ENCODE assay signal across 26 mouse cellular contexts in the genomic region with DNA sequence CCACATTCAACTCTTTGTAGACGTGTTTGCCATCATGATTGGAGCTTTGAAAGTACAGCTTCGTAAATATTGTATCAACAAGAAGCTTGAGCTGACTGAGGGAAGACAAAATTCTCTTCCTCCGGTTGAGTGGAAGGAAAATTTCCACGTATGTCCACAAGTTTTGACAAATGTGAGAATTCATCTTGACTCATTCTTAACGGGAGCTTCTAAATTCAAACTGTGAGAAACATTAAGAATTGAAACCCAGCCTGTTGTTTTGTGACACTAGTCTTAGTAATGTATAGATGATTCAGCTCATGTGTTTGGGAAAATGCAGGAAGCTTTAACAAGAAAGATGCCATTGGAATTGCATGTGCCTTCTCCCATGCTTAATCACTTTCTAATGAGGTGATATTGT.
"Had no signal": no experiment of that assay in that cellular context is flagged by ENCODE, and none has a peak within 500 bp of the region (broad histone marks: within the 10 kb centered on the region; RNA-seq: fewer than 3 reads in every experiment).

No protein-coding gene starts in this region.

- H3K27ac ChIP-seq: gastrocnemius, adult 2 months; heart, embryonic 10.5 days; hindbrain, embryonic 10.5 days; hindbrain, embryonic 12.5 days; hindbrain, embryonic 14.5 days; intestine, embryonic 15.5 days; layer of hippocampus, adult 2 months; limb, embryonic 13.5 days; limb, embryonic 15.5 days; liver, embryonic 12.5 days had no signal

- H3K4me3 ChIP-seq: gastrocnemius, adult 2 months; heart, embryonic 10.5 days; heart, embryonic 12.5 days; hindbrain, embryonic 10.5 days; hindbrain, embryonic 12.5 days; intestine, embryonic 15.5 days; layer of hippocampus, adult 2 months; limb, embryonic 13.5 days; limb, embryonic 15.5 days; liver, embryonic 12.5 days had no signal

- H3K4me2 ChIP-seq: heart, embryonic 12.5 days; hindbrain, embryonic 12.5 days; hindbrain, embryonic 14.5 days; intestine, embryonic 15.5 days; limb, embryonic 13.5 days; limb, embryonic 15.5 days; liver, embryonic 12.5 days had no signal

- H3K9ac ChIP-seq: heart, embryonic 12.5 days; hindbrain, embryonic 12.5 days; hindbrain, embryonic 14.5 days; intestine, embryonic 15.5 days; limb, embryonic 13.5 days; limb, embryonic 15.5 days; liver, embryonic 12.5 days had no signal

- H3K9me3 ChIP-seq: heart, embryonic 10.5 days; heart, embryonic 12.5 days; hindbrain, embryonic 10.5 days; hindbrain, embryonic 12.5 days; intestine, embryonic 15.5 days; limb, embryonic 13.5 days; limb, embryonic 15.5 days; liver, embryonic 12.5 days had no signal

- DNase-seq: gastrocnemius, adult 2 months; gastrocnemius, postnatal 10 days; gastrocnemius, postnatal 25 days; heart, adult 18-20 months; heart, postnatal 10 days; heart, postnatal 4 days; kidney, adult 18-20 months; kidney, adult 8-10 months; kidney, postnatal 10 days; kidney, postnatal 25 days; kidney, postnatal 4 days; layer of hippocampus, postnatal 36 days; left cerebral cortex, postnatal 4 days had no signal

- ATAC-seq: hindbrain, embryonic 16.5 days; inflammation-experienced regulatory T-cells, adult 6 months; intestine, embryonic 15.5 days; intestine, postnatal 0 days; liver, embryonic 12.5 days had no signal

- H3K36me3 ChIP-seq: heart, embryonic 10.5 days; heart, embryonic 12.5 days; hindbrain, embryonic 10.5 days; hindbrain, embryonic 12.5 days; intestine, embryonic 15.5 days; limb, embryonic 13.5 days; limb, embryonic 15.5 days; liver, embryonic 12.5 days had no signal

- H3K27me3 ChIP-seq: heart, embryonic 12.5 days; hindbrain, embryonic 12.5 days; intestine, embryonic 15.5 days; limb, embryonic 13.5 days; limb, embryonic 15.5 days; liver, embryonic 12.5 days had no signal

- H3K4me1 ChIP-seq: heart, embryonic 12.5 days; hindbrain, embryonic 10.5 days; hindbrain, embryonic 12.5 days; intestine, embryonic 15.5 days; limb, embryonic 15.5 days; liver, embryonic 12.5 days had no signal
